Mouse (Mus musculus) gastrocnemius, adult 18-20 months (tissue): Measurements from ENCODE around the gene Trex1. TPM values are rescaled to one million over a fixed set of nuclear protein-coding genes. Genes with fewer than 3 reads are reported as not detected.

Source experiments
- DNase-seq: peaks from one replicate; pipeline ENCODE4 v3.0.0; 2021; ENCODE audit warnings: low spot score
- total RNA-seq, 2 experiments: library from RNA; stranded (reverse); gene quantifications; 2 replicates each; pipeline ENCODE4 v1.2.3; 2021

Trex1 gene
- total RNA-seq, 2 experiments from 2014 or later: 13.1 to 17.2 TPM

DNA sequence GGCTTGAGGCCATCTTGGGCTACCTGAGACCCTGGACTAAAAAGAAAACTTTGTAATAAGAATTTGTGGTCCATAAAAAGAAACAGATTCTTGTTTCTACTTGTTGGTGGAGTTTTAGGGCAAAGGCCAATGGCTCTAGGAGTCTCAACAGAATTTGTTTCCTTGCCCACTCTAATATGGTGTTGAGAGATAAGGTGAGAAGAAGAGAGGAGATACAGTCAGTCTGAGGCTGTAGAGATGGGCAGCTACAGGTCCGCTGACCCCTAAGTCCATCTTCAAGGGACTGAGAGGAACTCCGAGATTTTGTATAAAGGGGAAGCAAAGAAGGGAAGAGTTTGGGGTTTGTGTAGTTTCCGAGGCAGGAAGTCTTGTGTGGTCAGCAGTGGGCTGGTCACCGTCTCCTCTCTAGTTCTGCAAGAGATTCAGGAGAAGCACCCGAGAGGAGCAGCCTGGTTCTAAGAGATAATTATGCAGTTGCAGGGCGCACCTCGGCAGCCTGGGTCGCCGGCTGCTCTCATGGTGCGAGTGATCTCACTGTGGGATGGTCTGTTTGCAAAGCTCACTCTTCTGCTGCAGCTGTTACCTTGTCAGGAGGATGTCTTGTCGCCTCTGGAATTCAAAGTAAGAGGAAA lies 42.4 kb downstream of the Trex1 start:
- no peak for DNase-seq

DNA sequence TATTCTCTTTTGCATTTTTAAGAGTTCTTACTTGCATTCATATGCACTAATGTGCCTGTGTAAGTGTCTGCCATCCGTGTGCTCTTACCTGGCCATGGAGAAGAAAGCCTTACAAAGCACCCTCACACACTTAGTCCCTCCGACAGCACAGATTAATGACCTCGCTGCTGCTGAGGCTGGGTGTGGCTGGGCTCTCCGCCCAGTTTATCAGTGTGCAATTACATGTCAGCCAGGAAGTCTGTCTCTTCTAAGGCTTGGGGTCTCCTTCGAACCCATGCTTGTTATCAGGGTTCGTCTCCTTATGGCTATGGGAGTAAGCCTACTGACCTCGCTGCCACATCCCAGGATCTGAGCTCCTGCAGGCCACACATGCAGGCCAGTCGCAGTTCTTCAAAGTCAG lies 44.1 kb downstream of the Trex1 start:
- DNase-seq: no peak

DNA sequence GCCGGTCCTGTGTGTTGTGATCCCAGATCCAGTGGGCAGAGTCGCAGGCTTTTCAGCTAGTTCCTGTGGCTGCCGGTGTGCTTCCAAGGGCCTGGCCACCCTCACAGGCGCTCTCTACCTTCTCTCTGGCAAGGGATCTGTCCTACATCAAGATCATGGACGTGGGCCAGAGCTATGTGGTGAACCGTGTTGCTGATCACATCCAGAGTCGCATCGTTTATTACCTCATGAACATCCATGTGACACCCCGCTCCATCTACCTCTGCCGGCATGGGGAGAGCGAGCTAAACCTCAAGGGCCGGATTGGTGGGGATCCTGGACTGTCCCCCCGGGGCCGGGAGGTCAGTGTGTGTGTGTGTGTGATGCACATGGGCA lies 49.2 kb downstream of the Trex1 start:
- peak; percentile 67 for DNase-seq

DNA sequence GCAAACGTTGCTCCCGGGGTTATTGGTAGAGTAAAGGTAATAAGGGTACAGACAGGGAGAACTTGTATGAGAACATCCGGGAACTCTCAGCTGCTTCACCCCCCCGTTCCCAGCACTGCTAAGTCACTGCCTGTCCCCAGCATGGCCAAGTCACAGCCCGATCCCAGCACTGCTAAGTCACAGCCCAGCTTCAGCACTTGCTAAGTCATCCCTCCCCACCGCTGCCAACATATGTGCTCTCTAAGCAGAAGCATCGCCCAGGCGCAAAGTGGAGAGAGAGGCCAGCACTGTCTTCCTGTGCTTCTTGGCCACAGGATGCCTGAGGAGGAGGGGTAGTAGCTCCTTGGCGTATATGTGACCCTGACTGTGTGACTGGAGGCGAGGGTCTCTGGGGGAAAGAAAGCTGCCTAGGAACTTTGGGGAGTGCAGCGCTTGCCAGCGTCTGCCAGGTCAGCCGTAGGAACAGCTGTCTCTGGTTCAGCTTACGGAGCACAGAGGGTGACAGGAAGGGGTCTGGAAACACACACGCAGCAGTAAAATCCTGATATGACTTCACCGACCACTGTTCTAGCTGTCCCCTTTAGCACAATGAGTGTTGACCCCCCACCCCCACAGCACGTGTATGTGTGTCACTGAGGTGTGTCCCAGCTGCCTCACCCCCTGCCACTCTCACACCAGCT lies 49.8 kb downstream of the Trex1 start:
- DNase-seq: peak; percentile 87

DNA sequence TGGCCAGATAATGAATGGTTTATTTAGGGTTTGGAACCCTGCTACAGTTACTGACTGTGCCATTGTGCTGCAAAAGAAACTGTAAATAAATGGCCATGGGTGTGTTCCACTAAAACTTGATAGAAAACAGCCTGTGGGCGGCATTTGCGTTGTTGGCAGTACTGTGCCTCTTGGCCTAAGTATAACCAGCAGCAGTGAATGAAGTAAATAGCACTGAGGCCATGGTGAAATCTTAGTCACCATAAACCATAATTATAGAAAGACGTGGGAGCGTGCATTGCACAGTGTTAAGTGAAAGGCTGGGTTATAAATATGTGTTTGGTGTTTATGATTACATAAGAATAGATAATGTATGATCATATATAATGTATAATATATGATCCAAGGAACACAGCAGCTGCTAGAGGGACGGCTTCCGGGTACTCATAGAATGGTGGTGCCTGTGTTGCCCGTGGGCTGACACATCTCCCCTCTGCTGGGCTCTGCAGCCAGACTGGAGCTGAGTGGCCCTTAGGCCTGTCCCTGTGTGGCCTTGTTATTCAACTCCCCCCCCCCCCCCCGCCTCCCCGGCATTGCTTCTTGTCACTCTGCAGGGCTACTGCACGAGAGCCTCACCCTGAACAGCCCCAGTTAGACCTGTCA lies 50.4 kb downstream of the Trex1 start:
- DNase-seq: peak; percentile 48

DNA sequence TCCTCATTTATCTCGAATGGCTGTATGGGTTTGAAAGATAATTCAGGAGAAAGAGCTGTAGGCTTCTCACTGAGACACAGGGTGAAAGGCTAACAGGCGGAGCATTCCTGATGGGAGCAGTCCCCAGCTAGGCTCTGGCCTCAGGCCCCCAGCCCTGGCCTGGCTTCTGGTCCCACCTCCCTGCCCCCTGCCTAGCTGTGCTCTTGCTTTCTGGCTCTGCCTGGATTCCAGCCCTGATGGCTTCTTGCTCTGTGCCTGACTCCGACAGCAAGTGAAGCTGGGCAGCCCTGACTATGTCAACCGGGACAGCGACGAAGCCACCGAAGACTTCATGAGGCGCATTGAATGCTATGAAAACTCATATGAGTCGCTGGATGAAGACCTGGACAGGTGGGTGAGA lies 51.5 kb downstream of the Trex1 start:
- DNase-seq: peak; percentile 24

Other genes with a start within 250 kb of the Trex1 start
- gene Celsr3, start 233.4 kb downstream of the Trex1 start, total RNA-seq: under 1 TPM in 1 of 2 experiments, not detected in 1; 0.02 TPM
- gene Slc26a6, start 206.5 kb downstream of the Trex1 start, total RNA-seq: 10 to 100 TPM; 14.0 to 14.6 TPM
- gene Tmem89, start 145.1 kb downstream of the Trex1 start, total RNA-seq: not detected
- 100 to 1,000 TPM; 888 to 981 TPM for gene Uqcrc1, start 123.1 kb downstream of the Trex1 start, total RNA-seq
- 1 to 10 TPM; 2.2 to 3.5 TPM for gene Col7a1, start 106.1 kb downstream of the Trex1 start, total RNA-seq
- under 1 TPM; 0.27 to 0.90 TPM for gene Ucn2, start 73.7 kb downstream of the Trex1 start, total RNA-seq
- 10 to 100 TPM; 18.8 to 43.0 TPM for gene Pfkfb4, start 68.0 kb downstream of the Trex1 start, total RNA-seq
- 10 to 100 TPM in 1 of 2 experiments, 1 to 10 TPM in 1; 9.8 to 15.5 TPM for gene Shisa5, start 21.2 kb downstream of the Trex1 start, total RNA-seq
- gene Atrip, start 14.4 kb upstream of the Trex1 start, total RNA-seq: 1 to 10 TPM; 8.9 to 9.2 TPM
- gene Ccdc51, start 22.8 kb upstream of the Trex1 start, total RNA-seq: 1 to 10 TPM; 7.9 to 8.1 TPM
- gene Tma7, start 22.9 kb upstream of the Trex1 start, total RNA-seq: 100 to 1,000 TPM; 325 to 344 TPM
- gene Plxnb1, start 35.7 kb upstream of the Trex1 start, total RNA-seq: 1 to 10 TPM in 1 of 2 experiments, under 1 TPM in 1; 0.68 to 1.4 TPM
- not detected for gene Fbxw21, start 102.3 kb upstream of the Trex1 start, total RNA-seq
- gene Fbxw13, start 136.2 kb upstream of the Trex1 start, total RNA-seq: not detected
- gene Fbxw20, start 175.0 kb upstream of the Trex1 start, total RNA-seq: not detected
- gene Fbxw14, start 227.9 kb upstream of the Trex1 start, total RNA-seq: not detected